Mouse (Mus musculus): Measurements from ENCODE around the gene Taar8c. TPM values are rescaled to one million over a fixed set of nuclear protein-coding genes. Genes with fewer than 3 reads are reported as not detected.
"Not testable (repeated sequence)": the region's sequence is repeated elsewhere in the genome, so short reads cannot be mapped to it uniquely, and the experiment has no call there.

The Taar8c gene
- total RNA-seq (2015; ENCODE audit: low replicate concordance), result not detected in 2 replicates
- total RNA-seq (2017; ENCODE audit: low replicate concordance), result not detected in 2 replicates

- ATAC-seq (replicated peaks; ENCODE audit: low FRiP score, poor library complexity, severe bottlenecking), result not testable (repeated sequence)
Observed at GRCm38 (mm10) chr10:24101812-24102211, at the start of gene Taar8c. TSS of gene Taar8c (minus strand) at chr10:24101912.

GRCm38 (mm10) chr10:24150086-24150485 lies 48.4 kb upstream of the Taar8c start:
- no peak for ATAC-seq (replicated peaks; ENCODE audit: low FRiP score, poor library complexity, severe bottlenecking)

- peak; percentile 99 for ATAC-seq (replicated peaks; ENCODE audit: low FRiP score, poor library complexity, severe bottlenecking)
Observed at GRCm38 (mm10) chr10:24149135-24149781, 47.5 kb upstream of the Taar8c start, which contains the start of gene Stx7. TSS of gene Stx7 (plus strand) at chr10:24149302.

GRCm38 (mm10) chr10:24142735-24143134 lies 41.0 kb upstream of the Taar8c start:
- no peak for ATAC-seq (replicated peaks; ENCODE audit: low FRiP score, poor library complexity, severe bottlenecking)

GRCm38 (mm10) chr10:24138623-24139261 lies 37.0 kb upstream of the Taar8c start:
- no peak for ATAC-seq (replicated peaks; ENCODE audit: low FRiP score, poor library complexity, severe bottlenecking)

- ATAC-seq (replicated peaks; ENCODE audit: low FRiP score, poor library complexity, severe bottlenecking), result no peak
Observed at GRCm38 (mm10) chr10:24134071-24134645, 32.4 kb upstream of the Taar8c start.

GRCm38 (mm10) chr10:24133132-24133531 lies 31.4 kb upstream of the Taar8c start:
- ATAC-seq (replicated peaks; ENCODE audit: low FRiP score, poor library complexity, severe bottlenecking), result no peak

GRCm38 (mm10) chr10:24132273-24132672 lies 30.6 kb upstream of the Taar8c start:
- no peak for ATAC-seq (replicated peaks; ENCODE audit: low FRiP score, poor library complexity, severe bottlenecking)

GRCm38 (mm10) chr10:24131451-24132262 lies 29.9 kb upstream of the Taar8c start:
- ATAC-seq (replicated peaks; ENCODE audit: low FRiP score, poor library complexity, severe bottlenecking), result peak; percentile 75; the same call in 1 of the 2 replicates

GRCm38 (mm10) chr10:24111116-24111778 lies 9.5 kb upstream of the Taar8c start:
- peak; percentile 74; the same call in 1 of the 2 replicates for ATAC-seq (replicated peaks; ENCODE audit: low FRiP score, poor library complexity, severe bottlenecking)

- ATAC-seq (replicated peaks; ENCODE audit: low FRiP score, poor library complexity, severe bottlenecking), result not testable (repeated sequence)
Observed at GRCm38 (mm10) chr10:24109434-24109833, 7.7 kb upstream of the Taar8c start, which contains the start of gene Taar9. TSS of gene Taar9 (minus strand) at chr10:24109534.

GRCm38 (mm10) chr10:24108236-24108635 lies 6.5 kb upstream of the Taar8c start:
- no peak for ATAC-seq (replicated peaks; ENCODE audit: low FRiP score, poor library complexity, severe bottlenecking)

GRCm38 (mm10) chr10:24107747-24108146 lies 6.0 kb upstream of the Taar8c start:
- no peak for ATAC-seq (replicated peaks; ENCODE audit: low FRiP score, poor library complexity, severe bottlenecking)

- ATAC-seq (replicated peaks; ENCODE audit: low FRiP score, poor library complexity, severe bottlenecking), result not testable (repeated sequence)
Observed at GRCm38 (mm10) chr10:24103299-24103698, 1.6 kb upstream of the Taar8c start.

- ATAC-seq (replicated peaks; ENCODE audit: low FRiP score, poor library complexity, severe bottlenecking), result not testable (repeated sequence)
Observed at GRCm38 (mm10) chr10:24097010-24097409, 4.7 kb downstream of the Taar8c start.

- no peak for ATAC-seq (replicated peaks; ENCODE audit: low FRiP score, poor library complexity, severe bottlenecking)
Observed at GRCm38 (mm10) chr10:24092194-24092593, 9.5 kb downstream of the Taar8c start, which contains the start of gene Taar8b. TSS of gene Taar8b (minus strand) at chr10:24092294.

GRCm38 (mm10) chr10:24087168-24087567 lies 14.5 kb downstream of the Taar8c start:
- ATAC-seq (replicated peaks; ENCODE audit: low FRiP score, poor library complexity, severe bottlenecking), result no peak

- ATAC-seq (replicated peaks; ENCODE audit: low FRiP score, poor library complexity, severe bottlenecking), result no peak
Observed at GRCm38 (mm10) chr10:24086555-24086954, 15.2 kb downstream of the Taar8c start.

- ATAC-seq (replicated peaks; ENCODE audit: low FRiP score, poor library complexity, severe bottlenecking), result no peak
Observed at GRCm38 (mm10) chr10:24085936-24086335, 15.8 kb downstream of the Taar8c start.

Data from erythroblast, adult 5-6 weeks (primary cell).